Mouse (Mus musculus): ENCODE measurements around the gene Diras2.

Gene Diras2

GRCm38 (mm10) chr13:52457889-52458324 lies 73.2 kb downstream of the Diras2 start:
- DNase-seq (ENCODE audit: low spot score), result no peak

GRCm38 (mm10) chr13:52457177-52457888 lies 73.7 kb downstream of the Diras2 start:
- no peak for DNase-seq (ENCODE audit: low spot score)

GRCm38 (mm10) chr13:52455329-52455728 lies 75.8 kb downstream of the Diras2 start:
- no peak for DNase-seq (ENCODE audit: low spot score)

GRCm38 (mm10) chr13:52454708-52455250 lies 76.3 kb downstream of the Diras2 start:
- DNase-seq (ENCODE audit: low spot score), result no peak

All from urinary bladder, postnatal 10 days (tissue).